Mouse (Mus musculus) cerebellum, postnatal 4 days (tissue): ENCODE results near the gene Trim69.
"Not testable (repeated sequence)": the region's sequence is repeated elsewhere in the genome, so short reads cannot be mapped to it uniquely, and the experiment has no call there.

ENCODE experiments used
- DNase-seq, 2 experiments: peaks; one replicate each; pipeline ENCODE4 v3.0.0; 2022; ENCODE audit warnings: low spot score in 2 of 2, mixed read lengths in 1 of 2

Gene Trim69

GRCm38 (mm10) chr2:122206440-122207107 is 46.1 kb downstream of the Trim69 start:
- DNase-seq, result no peak

GRCm38 (mm10) chr2:122210534-122211228 is 50.2 kb downstream of the Trim69 start:
- no peak for DNase-seq

- not testable (repeated sequence) for DNase-seq
Measured at GRCm38 (mm10) chr2:122217075-122217474, 56.6 kb downstream of the Trim69 start.

GRCm38 (mm10) chr2:122218234-122218633 is 57.7 kb downstream of the Trim69 start:
- DNase-seq, result no peak

DNA sequence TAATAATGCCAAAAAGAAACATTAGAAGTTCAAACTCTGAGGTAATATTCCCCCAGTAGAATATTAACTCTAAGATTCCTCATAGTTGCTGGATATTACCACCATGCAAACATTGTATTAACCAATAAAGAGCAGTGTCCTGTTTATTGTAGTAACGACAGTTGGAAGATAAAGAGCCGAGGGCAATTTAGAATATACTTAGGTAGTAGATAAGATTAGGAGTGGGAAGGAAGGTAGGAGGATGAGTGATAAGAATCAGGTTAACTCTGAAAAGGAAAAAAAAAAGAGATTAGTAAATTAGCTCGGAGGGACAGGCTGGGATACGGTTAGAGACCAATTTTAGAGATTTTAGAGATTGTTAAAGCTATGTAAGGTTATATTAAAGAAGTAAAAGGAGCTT is 60.9 kb downstream of the Trim69 start:
- DNase-seq, result no peak

- DNase-seq, result no peak
Measured at GRCm38 (mm10) chr2:122221798-122222197, 61.3 kb downstream of the Trim69 start.

GRCm38 (mm10) chr2:122222272-122222671 is 61.8 kb downstream of the Trim69 start:
- DNase-seq, result no peak

DNA sequence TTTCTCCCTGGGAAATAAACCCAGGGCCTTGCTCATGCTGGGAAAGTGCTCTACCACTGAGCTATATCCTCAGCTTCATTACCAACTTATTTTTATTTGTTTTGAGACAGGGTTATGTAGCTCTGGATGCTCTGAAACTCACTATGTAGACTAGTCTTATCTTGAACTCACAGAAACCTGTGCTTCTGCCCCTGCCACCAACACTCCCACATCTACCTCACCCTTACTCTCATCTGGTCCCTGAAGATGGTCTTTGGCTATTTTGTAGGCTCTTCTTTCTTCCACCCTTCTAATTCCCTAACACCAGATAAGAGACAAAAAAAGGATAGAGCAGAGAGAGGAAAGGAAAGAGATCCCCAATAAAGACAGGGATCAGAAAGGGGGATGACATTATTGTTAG is 63.2 kb downstream of the Trim69 start:
- DNase-seq, result no peak
